Mouse (Mus musculus) right cerebral cortex, postnatal 4 days (tissue): ENCODE measurements at regions not wholly inside any gene's neighbourhood (a gene's known extent, or its start where the extent isn't known, plus 50 kb on each side); places are given as distances from the start of the nearest gene placed in this dataset.

Source experiments
- DNase-seq: peaks from one replicate; pipeline ENCODE4 v3.0.0-alpha.2; 2022

DNA sequence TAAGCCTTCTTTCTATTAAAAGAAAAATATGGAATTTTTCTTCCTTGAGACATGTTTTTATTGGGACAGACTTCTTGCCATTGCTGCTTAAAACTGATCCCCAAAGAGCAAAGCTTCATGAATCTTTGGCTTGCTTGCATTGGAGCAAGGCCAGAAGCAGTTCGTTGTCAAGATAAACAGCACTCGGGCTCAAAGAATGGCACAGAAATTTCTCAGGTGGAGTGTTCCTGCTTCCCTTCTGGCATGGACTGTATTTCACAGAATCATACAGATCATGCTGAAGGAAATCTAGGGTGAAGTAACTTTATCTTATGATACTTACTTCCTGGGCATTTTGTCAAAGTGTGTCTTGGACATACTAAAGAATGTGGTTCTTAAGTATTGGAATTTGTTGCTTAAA, 77.0 kb upstream of the Mmadhc start:
- no peak for DNase-seq

DNA sequence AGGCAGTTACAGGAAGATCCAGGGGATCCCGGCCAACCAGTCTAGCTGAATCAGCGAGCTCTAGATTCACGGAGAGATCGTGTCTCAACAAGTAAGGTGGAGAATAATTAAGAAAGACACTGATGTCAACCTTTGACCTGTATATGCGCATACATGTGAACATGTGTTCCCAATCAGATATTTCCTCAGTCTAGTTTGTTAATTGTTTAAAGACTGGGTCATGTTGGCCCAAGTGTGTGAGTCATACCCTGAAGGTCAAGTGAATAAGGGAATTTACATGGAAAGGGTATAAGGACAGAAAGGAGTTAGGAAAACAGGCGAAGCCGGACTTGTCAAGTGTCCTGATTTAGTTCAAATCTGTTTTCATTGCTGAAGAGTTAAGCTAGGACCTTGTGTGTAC, 76.4 kb upstream of the Mmadhc start:
- DNase-seq = no peak

DNA sequence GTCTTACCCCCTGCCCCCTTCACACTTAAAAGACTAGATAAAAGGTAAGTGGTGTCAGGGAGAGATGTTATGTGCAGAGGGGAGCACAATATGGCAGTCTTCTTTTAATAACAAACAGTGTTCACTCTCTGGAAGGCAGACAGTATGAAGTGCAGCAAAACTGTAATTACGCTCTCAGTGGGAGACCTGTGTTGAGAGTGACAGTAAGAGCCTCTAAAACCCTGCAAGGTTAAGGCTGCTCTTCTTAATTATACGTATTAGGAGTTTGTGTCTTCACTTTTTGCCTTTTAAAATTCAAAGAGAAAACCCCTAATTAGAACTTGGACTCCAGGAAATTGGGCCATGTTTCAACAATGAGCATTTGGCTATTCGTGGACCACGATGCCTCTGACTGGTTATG, 72.2 kb upstream of the Mmadhc start:
- no peak for DNase-seq

DNA sequence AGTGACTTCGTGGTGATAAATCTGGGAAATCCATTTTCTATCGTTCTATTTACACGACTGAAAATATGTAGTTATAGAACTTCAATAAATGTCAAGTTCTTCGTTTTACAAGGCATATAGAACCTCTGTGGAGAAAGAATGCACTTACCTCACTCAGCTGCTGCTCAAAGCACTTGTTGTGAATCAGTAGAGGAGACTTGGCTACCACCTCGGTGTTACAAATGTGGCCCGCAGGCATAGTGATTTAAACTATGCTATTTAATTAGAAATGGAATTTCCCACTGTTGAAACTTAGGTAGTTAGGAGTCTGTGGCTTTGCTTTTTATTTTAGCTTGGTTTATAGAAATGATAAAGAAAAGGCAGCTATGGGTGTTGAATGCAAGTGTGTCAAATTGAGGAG, 71.8 kb upstream of the Mmadhc start:
- no peak for DNase-seq

DNA sequence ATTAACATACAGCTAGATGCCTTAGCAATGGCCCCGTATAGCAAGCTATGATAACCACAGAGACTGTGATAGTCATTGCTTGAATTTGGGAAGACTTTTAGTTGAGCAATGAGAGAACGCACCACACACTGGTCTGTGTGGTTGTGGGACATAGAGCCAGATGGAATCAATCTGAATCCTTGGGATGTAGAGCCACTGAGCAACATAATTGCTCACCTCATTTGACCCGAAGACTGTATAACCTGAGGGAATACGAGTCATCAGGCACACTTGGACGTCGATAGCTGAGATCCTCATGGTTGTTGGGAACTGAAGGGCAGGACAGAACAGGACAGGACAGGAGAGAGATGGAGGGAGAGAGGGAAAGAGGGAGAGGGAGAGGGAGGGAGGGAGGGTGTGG, 68.6 kb upstream of the Mmadhc start:
- no peak for DNase-seq

DNA sequence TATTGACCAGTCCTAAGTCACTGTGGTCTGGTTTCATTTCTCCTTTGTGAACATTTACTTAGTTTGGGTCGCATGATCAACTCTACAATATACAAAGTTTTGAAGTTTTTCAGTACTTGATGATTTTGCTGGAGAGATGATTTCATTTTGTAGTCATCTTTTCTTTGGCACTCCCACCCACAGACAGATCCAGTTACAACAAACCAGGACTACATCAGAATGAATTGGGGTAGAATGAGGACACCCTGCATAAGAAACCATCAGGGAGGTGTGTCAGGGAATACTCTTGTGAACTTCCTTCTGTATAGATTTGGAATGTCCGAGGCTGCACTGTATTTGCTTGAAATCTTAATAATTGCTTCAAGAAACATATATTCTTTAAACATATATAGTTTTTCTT, 59.5 kb upstream of the Mmadhc start:
- no peak for DNase-seq

DNA sequence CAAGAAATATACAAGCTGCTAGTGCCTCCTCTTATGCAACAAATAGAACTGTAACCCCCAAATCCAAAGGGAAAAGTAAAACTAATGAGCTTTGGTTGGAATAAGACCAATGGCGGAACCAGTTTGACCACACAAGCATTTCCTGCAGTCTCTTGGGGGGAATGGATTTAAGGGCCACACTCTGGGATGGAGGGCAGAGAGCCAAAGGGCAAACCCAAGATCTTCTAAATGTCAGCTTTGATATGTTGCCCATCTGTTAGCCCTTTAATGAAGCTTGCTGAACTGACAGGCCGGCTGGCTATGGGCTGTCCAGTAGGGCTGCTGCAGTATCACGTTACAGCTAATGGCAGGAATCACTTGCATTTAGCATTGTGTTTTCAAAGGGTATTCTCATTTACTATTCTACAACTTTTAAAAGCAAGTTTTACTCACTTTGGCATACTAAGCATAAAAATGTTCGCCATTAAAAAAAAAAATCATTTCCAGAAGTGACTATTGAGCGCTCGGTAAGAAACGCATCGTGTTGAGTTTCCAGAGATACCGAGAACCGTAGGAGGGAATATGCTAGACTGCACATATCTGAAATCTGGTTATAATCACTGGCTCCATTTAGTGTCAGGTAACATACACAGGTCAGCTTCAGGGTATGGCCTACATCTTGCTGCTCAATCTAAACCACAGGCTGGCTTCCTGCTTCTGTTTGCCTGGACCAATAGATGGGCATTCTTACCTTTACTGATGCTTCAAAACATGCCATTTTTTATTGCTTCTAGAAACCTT, 51.1 kb upstream of the Mmadhc start:
- DNase-seq = no peak
